Mouse (Mus musculus): ENCODE measurements around the gene Btbd35f30. TPM values are rescaled to one million over a fixed set of nuclear protein-coding genes. Genes with fewer than 3 reads are reported as not detected.
"Not testable (repeated sequence)": the region's sequence is repeated elsewhere in the genome, so short reads cannot be mapped to it uniquely, and the experiment has no call there.

The Btbd35f30 gene
- 0.30 and 0.75 TPM in 2 replicates for polyA plus RNA-seq (2012; rRNA removed)

DNA sequence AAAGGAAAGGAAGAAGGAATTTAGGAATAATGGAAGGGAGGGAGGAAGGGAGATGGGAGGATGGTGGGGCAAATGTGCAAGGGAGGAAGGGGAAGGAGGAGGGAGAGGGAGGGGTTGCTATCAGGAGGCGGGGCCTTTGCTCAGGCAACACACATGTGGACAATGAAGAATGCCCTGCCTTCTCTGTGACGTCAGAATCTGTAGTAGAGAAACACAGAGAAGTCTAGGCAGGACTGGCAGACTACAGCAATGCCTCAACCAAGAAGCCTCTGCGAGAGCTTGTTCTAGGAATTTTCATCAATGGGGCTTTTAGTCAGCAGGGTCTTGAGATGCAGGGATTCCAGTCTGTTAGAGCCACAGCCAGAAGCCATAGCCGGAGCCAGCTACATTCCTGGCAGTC, at the start of gene Btbd35f30:
Gene Btbd35f30 (plus strand): TSS at position 301 of the 400 bp plus-strand sequence.
- H3K36me3 ChIP-seq (ENCODE audit: control insufficient read depth, insufficient read depth, low read length); H3K27me3 ChIP-seq (ENCODE audit: control insufficient read depth, insufficient read depth, low read length); H3K4me1 ChIP-seq (ENCODE audit: control insufficient read depth, insufficient read depth, low read length); H3K27ac ChIP-seq (ENCODE audit: control insufficient read depth, insufficient read depth, low read depth, low read length); H3K4me3 ChIP-seq (ENCODE audit: control insufficient read depth, low read depth, low read length): not testable (repeated sequence)

DNA sequence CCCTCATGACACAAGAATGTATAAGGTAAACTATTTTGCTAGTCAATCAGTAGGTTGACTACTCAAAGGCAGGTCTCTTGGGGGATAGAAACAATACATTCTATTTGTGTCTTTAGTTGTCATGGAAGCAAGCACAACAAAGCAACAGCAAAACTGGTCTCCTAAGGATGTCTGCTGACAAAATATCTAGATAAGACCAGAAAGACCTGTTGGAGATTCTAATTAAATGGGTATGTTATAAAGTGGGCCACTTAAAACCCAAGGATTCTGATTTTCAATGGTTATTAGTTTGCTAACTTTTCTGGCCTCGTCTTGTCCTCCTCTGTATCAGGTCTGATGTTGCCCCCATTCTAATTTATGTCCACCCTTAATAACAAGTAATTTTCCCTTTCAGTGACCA, 47.0 kb downstream of the Btbd35f30 start, which contains the start of gene Gm21789:
Gene Gm21789 (plus strand): TSS at position 301 of the 400 bp plus-strand sequence.
- H3K27ac ChIP-seq (ENCODE audit: control insufficient read depth, insufficient read depth, low read depth, low read length); H3K4me3 ChIP-seq (ENCODE audit: control insufficient read depth, low read depth, low read length); H3K4me1 ChIP-seq (ENCODE audit: control insufficient read depth, insufficient read depth, low read length); H3K27me3 ChIP-seq (ENCODE audit: control insufficient read depth, insufficient read depth, low read length); H3K36me3 ChIP-seq (ENCODE audit: control insufficient read depth, insufficient read depth, low read length): not testable (repeated sequence)

Other genes starting within 250 kb of the Btbd35f30 start
- gene Gm5926, start 243.9 kb upstream of the Btbd35f30 start, polyA plus RNA-seq (2012; rRNA removed), result 0.61 TPM in 1 of 2 replicates, not detected in the other
- 1.1 and 1.5 TPM in 2 replicates for gene Btbd35f21, start 168.5 kb upstream of the Btbd35f30 start, polyA plus RNA-seq (2012; rRNA removed)
- gene Gm21789, start 47.1 kb downstream of the Btbd35f30 start, polyA plus RNA-seq (2012; rRNA removed), result 0.49 and 0.67 TPM in 2 replicates
- gene Btbd35f5, start 79.3 kb downstream of the Btbd35f30 start, polyA plus RNA-seq (2012; rRNA removed), result 0.58 and 0.98 TPM in 2 replicates